Mouse (Mus musculus): ENCODE results near the gene Lypd4.
"Not testable (repeated sequence)": the region's sequence is repeated elsewhere in the genome, so short reads cannot be mapped to it uniquely, and the experiment has no call there.

The Lypd4 gene

GRCm38 (mm10) chr7:24850899-24851303 is 18.8 kb downstream of the Lypd4 start:
- DNase-seq (ENCODE audit: low spot score in 2 of 2), result no peak

GRCm38 (mm10) chr7:24850162-24850561 is 19.6 kb downstream of the Lypd4 start:
- no peak for DNase-seq (ENCODE audit: low spot score in 2 of 2)

- DNase-seq (ENCODE audit: low spot score in 2 of 2), result not testable (repeated sequence)
Measured at GRCm38 (mm10) chr7:24846576-24846975, 23.2 kb downstream of the Lypd4 start.

GRCm38 (mm10) chr7:24845713-24846112 is 24.0 kb downstream of the Lypd4 start:
- no peak for DNase-seq (ENCODE audit: low spot score in 2 of 2)

GRCm38 (mm10) chr7:24845181-24845580 is 24.6 kb downstream of the Lypd4 start:
- DNase-seq (ENCODE audit: low spot score in 2 of 2), result no peak

GRCm38 (mm10) chr7:24844144-24844543 is 25.6 kb downstream of the Lypd4 start:
- DNase-seq (ENCODE audit: low spot score in 2 of 2), result no peak

- no peak for DNase-seq (ENCODE audit: low spot score in 2 of 2)
Measured at GRCm38 (mm10) chr7:24841009-24841408, 28.7 kb downstream of the Lypd4 start.

GRCm38 (mm10) chr7:24840331-24840730 is 29.4 kb downstream of the Lypd4 start:
- no peak for DNase-seq (ENCODE audit: low spot score in 2 of 2)

- DNase-seq (ENCODE audit: low spot score in 2 of 2), result no peak
Measured at GRCm38 (mm10) chr7:24839410-24839808, 30.3 kb downstream of the Lypd4 start.

- peak in 1 of 2 experiments; percentile 41 for DNase-seq (ENCODE audit: low spot score in 2 of 2)
Measured at GRCm38 (mm10) chr7:24838732-24839409, 30.9 kb downstream of the Lypd4 start.

GRCm38 (mm10) chr7:24827181-24827580 is 42.6 kb downstream of the Lypd4 start:
- DNase-seq (ENCODE audit: low spot score in 2 of 2), result no peak

- no peak for DNase-seq (ENCODE audit: low spot score in 2 of 2)
Measured at GRCm38 (mm10) chr7:24824452-24824851, 45.3 kb downstream of the Lypd4 start.

GRCm38 (mm10) chr7:24817502-24817901 is 52.2 kb downstream of the Lypd4 start:
- DNase-seq (ENCODE audit: low spot score in 2 of 2), result peak; percentile 80 to 90

Data from spleen, postnatal 4 days (tissue).